Mouse (Mus musculus) liver, adult 2 months (tissue): ENCODE results near the gene Serpinf2. TPM values are rescaled to one million over a fixed set of nuclear protein-coding genes. Genes with fewer than 3 reads are reported as not detected.

Experiments
- DNase-seq: peaks from one replicate; pipeline ENCODE4 v3.0.0-alpha.2; 2011; ENCODE audit warnings: low read depth, low spot score; ENCODE audit errors: extremely low read depth
- H3K27ac ChIP-seq: fragments of 200-500 bp; replicated peaks from 2 replicates; pipeline ENCODE4 v1.5.1; 2012; ENCODE audit warnings: low read depth, mild to moderate bottlenecking, control low read depth, inconsistent platforms, low read length; ENCODE audit not compliant: insufficient read depth
- H3K27me3 ChIP-seq: fragments of 200-500 bp; 2 replicates; pipeline ENCODE4 v1.6.1; 2012; ENCODE audit warnings: mild to moderate bottlenecking, moderate library complexity, low read length, inconsistent platforms; ENCODE audit not compliant: control insufficient read depth, insufficient read depth
- H3K36me3 ChIP-seq: fragments of 200-500 bp; 2 replicates; pipeline ENCODE4 v1.6.1; 2012; ENCODE audit warnings: low read length, inconsistent platforms; ENCODE audit not compliant: control insufficient read depth, insufficient read depth
- H3K4me1 ChIP-seq: fragments of 200-500 bp; 2 replicates; pipeline ENCODE4 v1.6.1; 2011; ENCODE audit warnings: low read length; ENCODE audit not compliant: control insufficient read depth, insufficient read depth
- H3K4me3 ChIP-seq: fragments of 200-500 bp; 2 replicates; pipeline ENCODE4 v1.5.1; 2011; ENCODE audit warnings: low read depth, mild to moderate bottlenecking, control low read depth, low read length, moderate library complexity; ENCODE audit not compliant: insufficient read depth
- H3K79me2 ChIP-seq: fragments of 200-500 bp; 2 replicates; pipeline ENCODE4 v1.6.1; 2012; ENCODE audit warnings: inconsistent platforms, mild to moderate bottlenecking, low read length, moderate library complexity; ENCODE audit not compliant: control insufficient read depth, insufficient read depth
- H3K9ac ChIP-seq: fragments of 200-500 bp; 2 replicates; pipeline ENCODE4 v1.6.1; 2012; ENCODE audit warnings: low read depth, mild to moderate bottlenecking, control low read depth, inconsistent platforms, low read length
- CTCF ChIP-seq: fragments of 200-500 bp; IDR thresholded peaks from 2 replicates; pipeline ENCODE4 v1.5.1; 2011; ENCODE audit warnings: low read depth, low read length, control low read depth
- POLR2A ChIP-seq: fragments of 200-500 bp; IDR thresholded peaks from 2 replicates; pipeline ENCODE4 v1.6.1; 2011; ENCODE audit warnings: low read length, control low read depth; ENCODE audit not compliant: insufficient read depth; ENCODE audit errors: extremely low read depth
- WGBS: fragments of 180-500 bp; shearing (Covaris S2); methylation state at CpG from one replicate; pipeline ENCODE4 v1.1.7; 2018; 5-methylcytosine and 5-hydroxymethylcytosine counted together
- polyA plus RNA-seq: library from polyadenylated mRNA; depleted of rRNA; stranded (reverse); fragments of >200 nt; gene quantifications from 2 replicates; pipeline ENCODE4 v1.2.3, GENCODE M21; 2012
- total RNA-seq: library from RNA; depleted of rRNA; stranded (reverse); fragments of >200 nt; gene quantifications from 2 replicates; pipeline ENCODE4 v1.2.3, GENCODE M21; 2014

Serpinf2 gene
- total and polyA plus RNA-seq, 2 experiments = 687 to 1,654 TPM

DNA sequence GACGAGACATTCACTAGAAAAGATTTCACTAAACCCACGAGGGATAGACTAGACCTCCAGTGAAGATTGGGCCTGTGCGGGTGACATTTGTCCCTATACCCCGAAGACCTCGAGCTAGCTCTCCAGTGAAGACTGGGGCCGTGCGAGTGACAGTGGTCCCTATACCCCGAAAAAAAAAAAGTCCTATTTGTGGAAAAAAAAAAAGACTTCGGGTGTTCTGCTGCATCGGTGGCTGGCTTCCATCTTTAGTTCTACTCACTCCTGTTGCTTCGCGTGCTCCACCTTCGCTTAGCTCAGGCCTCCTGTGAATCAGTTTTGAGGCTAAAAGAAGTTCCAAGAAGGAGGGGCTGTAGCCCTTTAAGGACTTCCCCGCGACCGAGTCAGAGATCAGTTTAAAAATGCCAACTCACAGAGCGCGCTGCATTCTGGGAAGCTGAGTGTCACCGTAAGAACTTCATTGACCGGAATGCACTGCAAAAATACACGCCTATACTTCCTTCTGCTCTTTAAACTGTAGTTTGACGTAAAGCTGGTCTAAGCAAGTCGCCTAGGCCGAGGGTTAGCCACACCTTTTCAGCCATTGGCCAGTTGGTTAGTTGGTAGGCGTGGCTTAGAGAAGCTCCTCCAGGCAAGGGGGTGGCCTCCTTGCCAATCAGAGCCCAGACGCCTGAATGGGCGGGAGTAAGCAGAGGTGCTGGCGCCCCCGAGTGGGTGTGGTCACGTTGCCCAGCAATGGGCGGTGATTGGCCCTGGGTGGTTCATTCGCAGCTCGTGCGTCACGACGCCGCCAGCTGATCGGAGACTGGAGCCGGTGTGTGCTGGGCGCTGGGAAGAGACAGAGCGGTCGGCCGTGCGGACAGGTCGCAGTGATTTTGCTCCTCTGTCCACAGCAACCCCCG, 21.7 kb upstream of the Serpinf2 start, which contains the start of gene Tlcd2:
TSS of gene Tlcd2 (plus strand) at position 872 of the 899 bp plus-strand sequence.
- Histone ChIP-seq H3K36me3 (peaks cover 25% of the 10 kb centered on the region), H3K4me1 (peaks cover 38% of the 10 kb centered on the region), H3K27me3 (no peaks in the 10 kb centered on the region), H3K9ac (peak within 1 kb of the TSS; percentile 87), H3K4me3 (peak within 1 kb of the TSS; percentile 91), H3K27ac (peak within 1 kb of the TSS; percentile 97), H3K79me2 (peaks cover 4% of the 10 kb centered on the region; the same call in 1 of the 2 replicates)
- peak; percentile 100 for DNase-seq
- WGBS = under 1% methylated on average over 46 of the region's 46 CpGs
- TF ChIP-seq CTCF (no peak), POLR2A (peak; percentile 99)

DNA sequence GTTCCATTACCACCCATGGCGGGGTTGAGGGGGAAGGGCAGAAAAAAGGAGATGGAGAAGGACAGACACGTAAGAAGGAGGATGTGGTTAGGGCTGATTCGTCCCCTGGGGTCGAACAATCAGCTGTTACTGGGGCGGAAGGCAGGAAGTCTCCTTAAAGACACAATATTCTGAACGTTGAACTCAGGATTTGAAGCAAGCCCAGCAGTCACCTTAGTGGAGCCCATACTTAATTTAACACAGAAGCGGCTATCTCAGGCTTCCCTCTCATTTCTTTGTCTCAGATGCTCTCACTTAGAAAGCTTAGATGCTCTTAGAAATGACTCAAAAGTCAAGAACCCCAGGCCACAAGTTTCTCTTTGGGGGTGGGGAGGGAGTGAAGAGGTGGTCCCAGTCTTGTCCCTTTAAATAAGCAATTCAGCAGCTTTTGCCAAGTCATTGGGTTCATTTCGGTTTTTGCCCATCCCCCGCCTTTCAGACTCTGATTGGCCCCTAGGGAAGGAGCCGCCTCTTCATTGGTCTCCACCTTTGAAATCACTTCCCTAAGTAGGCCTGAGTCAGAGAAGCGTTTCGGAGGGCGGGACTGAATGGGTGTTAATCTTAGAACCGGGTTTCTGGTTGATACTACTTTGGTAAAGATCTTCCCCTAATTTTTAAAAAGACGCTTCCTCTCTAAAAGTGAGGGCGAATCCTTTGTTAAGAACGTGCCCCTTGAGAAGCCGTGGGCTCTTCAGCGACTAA, 20.9 kb upstream of the Serpinf2 start:
- Histone ChIP-seq H3K27ac (peak overlapping the region; percentile 99), H3K27me3 (no peaks in the 10 kb centered on the region), H3K4me3 (peak overlapping the region; percentile 43), H3K36me3 (peaks cover 17% of the 10 kb centered on the region), H3K79me2 (peaks cover 4% of the 10 kb centered on the region; the same call in 1 of the 2 replicates), H3K9ac (peak overlapping the region; percentile 79), H3K4me1 (peaks cover 37% of the 10 kb centered on the region)
- DNase-seq = peak; percentile 95
- 0 out of 2 replicates have a peak, but pooled peaks have one; percentile 32 for TF ChIP-seq POLR2A
- TF ChIP-seq CTCF = no peak
- WGBS = 5% methylated on average over 19 of the region's 19 CpGs

DNA sequence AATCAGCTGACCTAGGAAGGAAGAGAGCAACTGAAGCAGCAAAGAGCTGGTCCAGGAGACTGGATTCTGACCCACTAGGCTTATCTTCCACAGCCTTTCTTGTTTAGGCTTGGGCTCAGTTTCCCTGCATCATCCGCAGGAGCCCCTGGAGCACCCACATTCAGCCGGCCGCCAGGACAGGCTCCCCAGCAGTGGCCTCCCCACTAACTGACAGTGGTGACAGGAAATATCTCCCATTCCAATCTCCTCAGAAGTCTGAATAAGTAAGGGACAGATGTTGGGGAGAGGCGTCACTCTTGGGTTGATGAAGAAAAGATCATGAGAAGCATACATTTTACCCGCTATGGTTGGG, 20.3 kb upstream of the Serpinf2 start:
- 20% methylated on average over 5 of the region's 5 CpGs for WGBS
- TF ChIP-seq CTCF = no peak
- TF ChIP-seq POLR2A = no peak
- DNase-seq = no peak
- peaks cover 11% of the 10 kb centered on the region for H3K36me3 ChIP-seq
- H3K79me2 ChIP-seq = peaks cover 4% of the 10 kb centered on the region; the same call in 1 of the 2 replicates
- peak overlapping the region; percentile 99 for H3K27ac ChIP-seq
- peak overlapping the region; percentile 25; the same call in 1 of the 2 replicates for H3K4me3 ChIP-seq
- H3K27me3 ChIP-seq = no peaks in the 10 kb centered on the region
- peaks cover 38% of the 10 kb centered on the region for H3K4me1 ChIP-seq
- peak overlapping the region; percentile 28 for H3K9ac ChIP-seq

DNA sequence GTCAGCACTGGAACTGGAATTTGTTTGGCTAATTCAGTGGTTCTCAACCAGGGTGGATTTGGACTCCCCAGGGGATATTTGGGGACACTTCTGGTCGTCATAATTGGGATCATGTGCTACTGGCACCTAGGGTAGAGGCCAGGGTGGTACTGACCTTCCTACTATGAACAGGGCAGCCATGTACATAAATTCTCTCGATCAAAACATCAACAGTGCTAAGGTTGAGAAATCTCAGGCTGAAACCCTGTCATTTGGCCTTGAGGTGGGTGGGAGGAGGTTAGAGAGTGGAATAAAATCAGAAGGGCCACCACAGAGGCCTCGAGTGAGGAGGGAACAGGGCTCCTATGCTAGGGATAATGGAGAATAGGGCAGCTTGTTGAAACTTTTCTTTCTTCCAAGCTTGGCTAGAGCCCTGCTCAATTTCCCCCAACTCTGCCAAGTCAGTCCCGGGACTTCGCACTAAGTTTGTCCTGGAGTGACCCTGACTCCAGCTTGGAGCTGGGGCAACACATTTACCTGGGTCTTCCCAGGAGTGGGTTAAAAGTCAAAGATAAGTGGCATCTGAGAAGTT, 19.8 kb upstream of the Serpinf2 start:
- DNase-seq = peak; percentile 91
- Histone ChIP-seq H3K79me2 (peaks cover 6% of the 10 kb centered on the region; the same call in 1 of the 2 replicates), H3K4me1 (peaks cover 35% of the 10 kb centered on the region), H3K4me3 (no peak overlapping the region), H3K27me3 (no peaks in the 10 kb centered on the region), H3K36me3 (peaks cover 7% of the 10 kb centered on the region; the same call in 1 of the 2 replicates), H3K9ac (peak overlapping the region; percentile 28), H3K27ac (peak overlapping the region; percentile 99)
- TF ChIP-seq POLR2A (0 out of 2 replicates have a peak, but pooled peaks have one; percentile 38), CTCF (no peak)
- 7% methylated on average over 5 of the region's 5 CpGs for WGBS

DNA sequence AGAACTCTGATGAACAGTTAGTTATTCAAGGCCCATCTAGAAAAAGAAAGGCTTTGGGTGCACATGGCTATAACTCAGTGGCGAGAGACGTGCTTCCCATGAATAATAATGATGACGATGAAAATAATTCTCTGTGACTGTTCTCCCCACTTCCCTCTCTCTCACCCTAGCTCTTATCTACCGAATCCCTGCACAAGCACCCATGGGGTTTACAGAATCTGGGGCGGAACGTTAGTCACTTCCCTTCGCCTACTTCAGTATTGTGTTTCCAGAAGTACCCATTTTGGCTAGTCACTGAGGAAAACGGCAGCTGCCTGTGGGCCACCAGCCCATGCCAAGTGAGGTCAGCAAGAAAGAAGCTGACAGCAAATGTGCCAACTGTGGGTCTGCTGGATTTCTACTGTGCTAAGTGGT, 19.2 kb upstream of the Serpinf2 start:
- 35% methylated on average over 8 of the region's 8 CpGs for WGBS
- TF ChIP-seq CTCF (no peak), POLR2A (no peak)
- peaks cover 11% of the 10 kb centered on the region; the same call in 1 of the 2 replicates for H3K79me2 ChIP-seq
- H3K9ac ChIP-seq = peak overlapping the region; percentile 25; the same call in 1 of the 2 replicates
- peaks cover 5% of the 10 kb centered on the region; the same call in 1 of the 2 replicates for H3K36me3 ChIP-seq
- H3K4me3 ChIP-seq = no peak overlapping the region
- H3K4me1 ChIP-seq = peaks cover 34% of the 10 kb centered on the region
- no peak for DNase-seq
- H3K27ac ChIP-seq = peak overlapping the region; percentile 99
- H3K27me3 ChIP-seq = no peaks in the 10 kb centered on the region
